Mouse (Mus musculus): ENCODE data around the gene Gsn. TPM values are rescaled to one million over a fixed set of nuclear protein-coding genes. Genes with fewer than 3 reads are reported as not detected.

The Gsn gene
- polyA plus RNA-seq, 1 experiment, result 0.36 TPM

DNA sequence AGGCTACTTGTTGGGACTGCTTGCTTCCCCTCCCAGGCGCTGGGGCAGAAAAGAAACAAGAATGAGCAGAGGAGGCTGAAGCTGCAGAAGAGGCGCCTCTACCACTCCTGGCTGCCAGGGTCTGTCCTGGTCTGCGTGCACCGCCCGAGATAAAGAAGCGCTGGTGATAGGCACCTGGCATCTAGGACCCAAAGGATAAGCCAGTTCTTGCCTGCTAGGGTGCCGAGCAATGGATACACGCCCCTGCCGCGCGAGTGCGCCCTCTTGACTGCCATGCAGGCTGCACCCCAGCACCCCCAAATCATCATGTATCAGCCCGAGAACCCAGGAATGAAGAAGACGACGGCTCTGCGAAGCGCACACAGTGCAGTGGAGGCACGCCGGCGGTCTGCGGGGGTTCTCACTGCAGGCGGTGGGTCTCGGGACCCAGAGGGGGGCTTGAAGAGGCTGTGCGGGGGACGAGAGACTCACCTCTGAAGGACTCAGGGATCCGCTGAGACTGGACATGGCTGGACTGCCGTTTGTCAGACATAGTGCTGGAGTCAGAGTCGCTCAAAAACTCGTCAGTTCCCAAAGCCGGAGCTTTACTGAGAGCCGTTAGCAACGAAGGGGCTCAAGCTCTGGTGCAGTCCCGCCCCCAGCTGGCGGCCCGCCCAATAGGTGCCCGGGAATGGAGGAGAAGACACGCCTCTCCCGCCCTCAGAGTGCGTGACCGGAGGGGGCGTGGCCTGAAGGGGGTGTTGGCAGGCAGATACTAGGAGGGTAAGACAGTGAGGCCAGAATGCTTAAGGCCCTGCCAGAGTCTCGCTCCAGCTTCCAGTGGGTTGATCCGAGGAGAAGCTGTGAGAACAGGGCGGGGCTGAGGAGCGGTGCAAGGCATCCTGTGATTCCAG lies 80.5 kb downstream of the Gsn start, which contains the start of gene Stom:
TSS of gene Stom (minus strand) at position 589 of the 893 bp plus-strand sequence.
- TF ChIP-seq TAL1 (IDR thresholded peaks at IDR 0.05; ENCODE audit: low read length) (peak; percentile 98), GATA1 (IDR thresholded peaks at IDR 0.05; ENCODE audit: low read length) (peak; percentile 98)
- Histone ChIP-seq H3K4me1 (ENCODE audit: control insufficient read depth) (peaks cover 51% of the 10 kb centered on the region), H3K36me3 (ENCODE audit: control insufficient read depth) (peaks cover 47% of the 10 kb centered on the region), H3K9me3 (ENCODE audit: control insufficient read depth, low read length) (no peaks in the 10 kb centered on the region), H3K27me3 (ENCODE audit: control insufficient read depth) (peaks cover 1% of the 10 kb centered on the region; the same call in 1 of the 2 replicates), H3K4me3 (replicated peaks) (peak within 1 kb of the TSS; percentile 90)

GRCm38 (mm10) chr2:35337419-35337818 lies 81.2 kb downstream of the Gsn start:
- Histone ChIP-seq H3K9me3 (ENCODE audit: control insufficient read depth, low read length) (no peaks in the 10 kb centered on the region), H3K36me3 (ENCODE audit: control insufficient read depth) (peaks cover 39% of the 10 kb centered on the region), H3K4me3 (replicated peaks) (peak overlapping the region; percentile 90), H3K27me3 (ENCODE audit: control insufficient read depth) (peaks cover 2% of the 10 kb centered on the region; the same call in 1 of the 2 replicates), H3K4me1 (ENCODE audit: control insufficient read depth) (peaks cover 44% of the 10 kb centered on the region)
- TF ChIP-seq TAL1 (IDR thresholded peaks at IDR 0.05; ENCODE audit: low read length), result no peak
- no peak for TF ChIP-seq GATA1 (IDR thresholded peaks at IDR 0.05; ENCODE audit: low read length)

DNA sequence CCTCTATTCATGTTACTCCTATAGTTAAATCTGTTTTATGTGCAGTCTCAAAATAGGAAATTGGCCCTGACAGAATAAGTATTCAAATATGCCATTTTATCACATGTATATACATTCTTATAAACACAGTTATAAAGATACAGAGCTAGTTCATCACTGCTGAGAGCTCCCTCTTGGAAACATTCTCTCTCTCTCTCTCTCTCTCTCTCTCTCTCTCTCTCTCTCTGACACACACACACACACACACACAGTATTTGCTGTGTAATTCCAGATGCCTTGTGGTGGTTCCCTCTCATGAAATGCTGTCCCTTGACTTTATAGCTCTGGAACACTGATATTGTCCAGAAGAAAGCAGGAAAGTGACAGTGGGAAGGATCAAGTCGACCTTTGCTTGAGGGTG lies 81.9 kb downstream of the Gsn start:
- no peak for TF ChIP-seq TAL1 (IDR thresholded peaks at IDR 0.05; ENCODE audit: low read length)

DNA sequence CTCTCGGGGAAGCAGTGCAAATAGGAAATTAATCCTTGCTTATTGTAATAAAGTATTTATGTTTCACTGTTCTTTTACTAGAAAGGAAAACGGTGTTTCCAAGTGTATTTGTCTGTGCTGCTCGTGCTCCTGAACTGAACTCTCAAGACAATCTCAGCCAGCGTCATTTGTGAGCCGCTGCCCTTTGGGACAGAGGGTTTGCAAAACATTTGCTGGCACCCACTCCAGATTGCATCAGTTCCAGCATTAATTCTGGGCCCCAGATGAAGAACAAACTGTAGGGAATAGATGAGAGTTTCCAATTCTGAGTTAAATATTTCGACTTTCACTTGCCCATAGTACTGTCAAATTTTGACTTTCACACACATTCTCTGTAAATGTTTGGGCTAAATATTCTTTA lies 82.5 kb downstream of the Gsn start:
- Histone ChIP-seq H3K27me3 (ENCODE audit: control insufficient read depth) (peaks cover 2% of the 10 kb centered on the region; the same call in 1 of the 2 replicates), H3K4me1 (ENCODE audit: control insufficient read depth) (peaks cover 32% of the 10 kb centered on the region), H3K36me3 (ENCODE audit: control insufficient read depth) (peaks cover 26% of the 10 kb centered on the region), H3K4me3 (replicated peaks) (no peak overlapping the region), H3K9me3 (ENCODE audit: control insufficient read depth, low read length) (no peaks in the 10 kb centered on the region)
- no peak for TF ChIP-seq TAL1 (IDR thresholded peaks at IDR 0.05; ENCODE audit: low read length)
- TF ChIP-seq GATA1 (IDR thresholded peaks at IDR 0.05; ENCODE audit: low read length), result no peak

More for the DNA sequence above, 81.9 kb downstream of the Gsn start:
- Histone ChIP-seq H3K4me1 (ENCODE audit: control insufficient read depth) (peaks cover 37% of the 10 kb centered on the region), H3K9me3 (ENCODE audit: control insufficient read depth, low read length) (no peaks in the 10 kb centered on the region), H3K4me3 (replicated peaks) (no peak overlapping the region), H3K27me3 (ENCODE audit: control insufficient read depth) (peaks cover 2% of the 10 kb centered on the region; the same call in 1 of the 2 replicates), H3K36me3 (ENCODE audit: control insufficient read depth) (peaks cover 33% of the 10 kb centered on the region)

DNA sequence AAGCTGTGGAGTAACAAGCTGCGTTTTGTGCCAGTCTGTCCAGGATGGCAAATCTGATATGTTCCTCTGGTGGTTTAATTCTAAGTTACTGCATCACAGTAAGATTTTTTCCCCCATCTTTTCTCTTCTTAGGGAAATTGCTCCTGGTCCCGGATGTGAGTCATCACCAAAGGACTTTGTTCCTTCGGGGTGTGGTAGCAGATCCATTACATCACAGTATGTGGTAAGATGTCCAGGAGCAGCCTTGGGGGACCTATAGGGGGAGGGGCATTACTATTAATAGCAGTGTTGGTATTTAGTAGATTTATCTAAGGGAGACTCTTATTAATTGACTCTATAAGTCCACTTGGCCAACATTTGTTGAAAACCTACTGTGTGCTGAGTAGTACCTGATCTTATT lies 86.4 kb downstream of the Gsn start:
- Histone ChIP-seq H3K4me3 (replicated peaks) (no peak overlapping the region), H3K9me3 (ENCODE audit: control insufficient read depth, low read length) (no peaks in the 10 kb centered on the region), H3K36me3 (ENCODE audit: control insufficient read depth) (no peaks in the 10 kb centered on the region; the same call in 1 of the 2 replicates), H3K27me3 (ENCODE audit: control insufficient read depth) (peaks cover 5% of the 10 kb centered on the region; the same call in 1 of the 2 replicates), H3K4me1 (ENCODE audit: control insufficient read depth) (peaks cover 24% of the 10 kb centered on the region)
- no peak for TF ChIP-seq TAL1 (IDR thresholded peaks at IDR 0.05; ENCODE audit: low read length)
- TF ChIP-seq GATA1 (IDR thresholded peaks at IDR 0.05; ENCODE audit: low read length), result no peak

DNA sequence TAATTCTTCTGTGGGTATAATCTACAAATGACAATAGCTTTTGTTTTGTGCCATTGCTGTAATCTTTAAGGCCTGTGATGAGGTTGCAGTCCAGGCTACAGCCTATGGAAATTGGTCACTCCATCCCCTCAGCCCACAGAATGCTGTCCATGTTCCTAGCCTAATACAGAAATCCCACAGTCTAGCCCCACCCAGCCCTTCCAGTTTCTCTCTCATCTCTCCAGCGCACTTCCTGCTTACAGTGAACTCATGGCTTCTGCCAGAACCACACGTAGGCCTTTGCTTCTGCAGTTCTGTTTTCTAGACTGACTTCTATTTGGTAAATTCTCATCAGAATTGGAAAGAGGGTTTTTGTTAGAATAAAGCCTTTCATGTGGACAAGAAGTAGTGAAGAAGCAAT lies 89.8 kb downstream of the Gsn start:
- no peak for TF ChIP-seq GATA1 (IDR thresholded peaks at IDR 0.05; ENCODE audit: low read length)
- TF ChIP-seq TAL1 (IDR thresholded peaks at IDR 0.05; ENCODE audit: low read length), result no peak
- H3K36me3 ChIP-seq (ENCODE audit: control insufficient read depth), result no peaks in the 10 kb centered on the region
- peaks cover 19% of the 10 kb centered on the region for H3K4me1 ChIP-seq (ENCODE audit: control insufficient read depth)
- H3K27me3 ChIP-seq (ENCODE audit: control insufficient read depth), result peaks cover 8% of the 10 kb centered on the region; the same call in 1 of the 2 replicates
- no peak overlapping the region for H3K4me3 ChIP-seq (replicated peaks)
- no peaks in the 10 kb centered on the region for H3K9me3 ChIP-seq (ENCODE audit: control insufficient read depth, low read length)

DNA sequence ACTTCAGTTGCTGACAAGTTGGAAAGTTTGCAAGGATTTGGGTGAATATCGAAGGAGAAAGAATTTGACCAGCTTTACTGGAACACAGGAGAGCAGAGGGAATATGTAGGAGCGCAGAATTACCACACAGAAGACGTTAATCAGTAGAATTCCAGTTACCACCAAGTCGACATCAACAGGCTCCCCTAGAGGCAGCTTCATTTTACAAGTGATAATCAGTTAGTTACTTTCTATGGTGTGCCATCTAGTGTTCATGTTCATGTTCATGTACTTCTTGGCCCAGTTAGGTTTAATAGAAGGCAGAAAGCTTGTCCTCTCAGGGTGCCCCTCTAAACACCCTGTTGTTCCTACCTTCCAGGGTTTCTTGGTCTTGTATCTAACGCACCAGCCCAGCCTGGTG lies 93.0 kb downstream of the Gsn start:
- H3K4me1 ChIP-seq (ENCODE audit: control insufficient read depth), result peaks cover 14% of the 10 kb centered on the region

More for the DNA sequence above, 93.0 kb downstream of the Gsn start:
- Histone ChIP-seq H3K4me3 (replicated peaks) (no peak overlapping the region), H3K27me3 (ENCODE audit: control insufficient read depth) (0 out of 2 replicates have a peak, but pooled peaks cover 9% of the 10 kb centered on the region), H3K36me3 (ENCODE audit: control insufficient read depth) (no peaks in the 10 kb centered on the region), H3K9me3 (ENCODE audit: control insufficient read depth, low read length) (no peaks in the 10 kb centered on the region)
- TF ChIP-seq GATA1 (IDR thresholded peaks at IDR 0.05; ENCODE audit: low read length) (no peak), TAL1 (IDR thresholded peaks at IDR 0.05; ENCODE audit: low read length) (no peak)

Other genes starting within 250 kb of the Gsn start
- gene Hc, start 194.9 kb upstream of the Gsn start, polyA plus RNA-seq (2012), result not detected in 2 replicates
- not detected in 2 replicates for gene AI182371, start 154.8 kb upstream of the Gsn start, polyA plus RNA-seq (2012)
- 0.63 and 0.89 TPM in 2 replicates for gene Cntrl, start 146.9 kb upstream of the Gsn start, polyA plus RNA-seq (2012)
- gene Rab14, start 55.3 kb upstream of the Gsn start, polyA plus RNA-seq (2012), result 44.7 and 50.9 TPM in 2 replicates
- gene Stom, start 80.6 kb downstream of the Gsn start, polyA plus RNA-seq (2012), result 29.1 and 34.6 TPM in 2 replicates
- gene 4930568D16Rik, start 111.3 kb downstream of the Gsn start, polyA plus RNA-seq (2012), result not detected in 2 replicates
- gene 4930402F06Rik, start 140.8 kb downstream of the Gsn start, polyA plus RNA-seq (2012), result not detected in 2 replicates
- 0.08 and 0.18 TPM in 2 replicates for gene Ggta1, start 206.9 kb downstream of the Gsn start, polyA plus RNA-seq (2012)

All from erythroblast, embryonic 14.5 days (primary cell).